Mouse (Mus musculus): ENCODE results near the gene Col23a1.

The Col23a1 gene

DNA sequence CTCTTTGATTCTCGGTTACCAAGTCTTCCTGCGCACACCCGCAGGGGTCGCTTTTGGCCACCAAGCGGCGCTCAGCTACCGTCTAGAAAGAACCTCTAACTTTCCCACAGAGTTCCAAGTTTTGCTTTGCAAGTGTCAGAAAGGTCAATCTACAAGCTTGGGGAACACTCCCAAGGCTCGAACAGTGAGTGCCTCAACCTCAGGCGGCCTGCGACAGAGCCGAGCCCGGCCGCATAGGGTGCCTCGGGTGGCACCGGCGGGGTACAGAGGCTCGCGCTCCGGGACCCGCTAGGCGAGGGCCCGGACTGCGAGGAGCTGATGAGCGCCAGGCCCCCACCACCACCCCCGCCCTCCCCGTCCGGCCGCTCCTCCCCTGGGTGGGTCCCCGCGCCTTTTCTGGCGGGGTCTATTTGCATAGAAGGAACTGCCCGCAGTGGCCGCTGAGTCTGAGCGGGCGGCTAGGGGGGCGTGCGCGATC is at the start of gene Col23a1:
Col23a1 (plus strand) TSS at position 357 of the 478 bp plus-strand sequence.
- peak; percentile 47 for DNase-seq

DNA sequence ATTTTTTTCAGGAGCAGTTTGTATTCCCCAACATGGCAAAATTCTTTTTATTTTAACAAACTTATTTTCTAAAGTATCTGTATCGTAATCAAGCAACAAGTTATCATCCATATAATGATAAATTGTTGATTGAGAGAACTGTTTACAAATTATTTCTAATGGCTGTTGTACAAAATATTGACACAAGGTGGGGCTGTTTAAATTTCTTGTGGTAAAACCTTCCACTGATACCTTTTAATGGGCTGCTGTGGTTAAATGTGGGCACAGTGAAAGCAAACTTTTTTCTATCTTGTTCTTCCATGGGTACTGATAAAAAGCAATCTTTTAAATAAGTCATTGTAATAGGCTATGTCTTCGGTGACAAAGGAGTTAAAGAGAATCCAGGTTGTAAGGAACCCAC is 46.8 kb upstream of the Col23a1 start:
- DNase-seq = no peak

DNA sequence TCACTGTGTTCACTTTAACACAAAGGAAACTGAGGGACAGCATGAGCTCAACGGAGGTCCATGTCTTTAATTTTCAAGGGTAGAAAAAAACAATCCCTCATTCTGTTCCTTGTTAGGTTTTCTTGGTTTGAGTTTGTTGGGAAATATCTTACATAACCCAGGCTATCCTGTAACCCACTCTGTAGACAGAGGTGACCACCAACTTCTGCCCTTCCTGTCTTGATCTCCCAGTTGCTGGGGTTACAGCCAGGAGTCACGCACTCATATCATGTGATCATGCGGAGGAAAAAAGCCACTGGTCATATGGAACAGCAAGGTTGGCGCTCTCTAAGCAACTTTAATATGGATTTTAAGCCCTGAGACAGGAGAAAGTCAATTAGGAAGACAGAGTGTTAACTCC is 32.7 kb upstream of the Col23a1 start:
- no peak for DNase-seq

DNA sequence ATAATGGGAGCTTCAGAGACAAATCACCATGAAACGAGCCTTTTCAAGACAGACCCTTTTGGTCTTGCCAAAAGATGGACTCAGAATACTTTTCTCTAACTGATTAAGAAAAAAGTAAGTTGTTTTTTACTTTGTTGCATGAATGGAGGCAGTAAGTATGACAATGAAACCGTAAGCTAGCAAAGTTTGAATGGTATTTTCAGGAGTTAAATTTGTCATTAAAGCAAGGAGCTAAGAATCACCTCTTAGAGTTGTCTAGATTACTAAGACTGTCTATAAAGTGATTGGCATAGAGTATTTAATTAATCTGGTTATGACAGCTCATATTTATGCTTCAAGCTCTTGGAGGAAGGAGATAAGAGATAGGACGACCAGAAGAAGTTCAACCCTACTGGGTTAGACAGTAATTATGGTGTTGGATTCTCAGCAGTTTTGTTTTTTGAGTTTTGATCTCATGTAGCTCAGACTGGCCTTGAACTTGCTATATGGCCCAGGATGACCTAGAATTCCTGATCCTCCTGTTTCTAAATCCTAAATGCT is 28.0 kb upstream of the Col23a1 start, which contains the start of gene Clk4:
Clk4 (plus strand) TSS at position 51 of the 540 bp plus-strand sequence.
- DNase-seq = no peak

DNA sequence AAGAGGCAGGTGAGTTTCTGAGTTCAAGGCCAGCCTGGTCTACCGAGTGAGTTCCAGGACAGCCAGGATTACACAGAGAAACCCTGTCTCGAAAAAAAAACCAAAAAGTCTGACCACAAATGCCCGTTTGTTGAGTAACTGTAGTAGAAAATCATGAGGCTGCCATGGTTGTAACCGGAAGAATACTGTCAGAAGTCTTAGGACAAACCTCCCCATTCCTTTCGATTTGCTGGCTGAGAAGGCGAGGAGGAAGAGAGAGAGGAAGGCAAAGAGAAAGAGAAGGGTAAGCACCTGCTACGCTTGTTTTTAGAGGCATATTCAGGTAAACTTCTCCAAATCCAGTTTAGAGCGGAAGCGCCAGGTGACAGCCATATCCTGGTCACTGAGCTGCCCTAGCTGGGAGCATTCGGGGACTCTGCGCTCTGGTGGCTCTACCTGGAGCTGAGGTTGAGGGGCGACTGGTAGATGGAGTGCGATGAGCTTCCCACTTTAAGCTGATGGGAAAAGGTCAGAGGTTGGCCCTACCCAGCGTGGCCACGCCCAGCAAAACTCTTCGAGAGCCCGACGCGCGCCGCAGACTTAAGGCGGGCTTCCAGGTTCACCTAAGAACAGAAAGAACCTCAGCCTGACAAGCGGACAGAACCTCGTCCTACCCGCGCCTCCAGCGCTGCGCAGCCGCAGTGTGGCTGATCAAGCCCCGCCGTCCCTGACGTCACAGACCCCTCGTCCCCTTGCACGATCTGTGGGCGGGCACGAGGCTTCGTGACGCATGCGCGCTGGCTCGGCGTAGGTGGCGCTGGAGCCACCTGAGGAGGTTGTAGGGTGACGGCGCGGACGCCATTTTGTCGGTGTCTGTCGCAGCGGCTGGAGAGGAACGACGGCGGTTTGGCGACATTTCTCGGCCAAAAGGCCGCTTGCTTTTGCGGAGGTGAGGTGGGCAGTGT is 27.1 kb upstream of the Col23a1 start, which contains the start of gene BC049762:
BC049762 (minus strand) TSS at position 705 of the 944 bp plus-strand sequence.
- DNase-seq = peak; percentile 98

DNA sequence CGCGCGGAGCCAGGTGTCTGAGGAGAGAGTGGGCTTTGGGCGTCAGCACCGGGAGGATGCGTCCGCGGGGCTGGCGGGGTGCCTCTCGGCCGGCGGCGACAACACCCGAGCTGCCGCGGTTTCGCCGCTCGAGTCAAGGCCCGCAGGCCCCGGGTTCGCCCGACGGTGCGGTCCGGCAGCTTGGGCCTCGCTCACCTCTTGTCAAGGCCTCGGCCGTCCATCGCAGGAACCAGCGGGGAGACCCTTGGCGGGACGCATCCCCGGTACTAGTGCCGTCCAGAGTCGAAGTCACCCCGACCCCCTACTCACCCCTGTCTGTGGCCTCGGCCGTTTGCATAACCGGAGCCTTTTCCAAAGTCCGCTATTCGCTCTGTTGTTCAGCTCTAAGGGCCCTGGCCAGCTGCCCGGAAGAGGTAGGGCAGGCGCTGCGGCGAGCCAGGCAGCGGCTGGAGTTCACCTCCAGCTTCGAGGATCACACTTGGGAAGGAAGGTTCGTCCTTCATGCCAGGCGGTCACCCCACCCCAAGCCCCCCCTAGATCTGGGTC is 26.4 kb upstream of the Col23a1 start:
- peak; percentile 56 for DNase-seq

DNA sequence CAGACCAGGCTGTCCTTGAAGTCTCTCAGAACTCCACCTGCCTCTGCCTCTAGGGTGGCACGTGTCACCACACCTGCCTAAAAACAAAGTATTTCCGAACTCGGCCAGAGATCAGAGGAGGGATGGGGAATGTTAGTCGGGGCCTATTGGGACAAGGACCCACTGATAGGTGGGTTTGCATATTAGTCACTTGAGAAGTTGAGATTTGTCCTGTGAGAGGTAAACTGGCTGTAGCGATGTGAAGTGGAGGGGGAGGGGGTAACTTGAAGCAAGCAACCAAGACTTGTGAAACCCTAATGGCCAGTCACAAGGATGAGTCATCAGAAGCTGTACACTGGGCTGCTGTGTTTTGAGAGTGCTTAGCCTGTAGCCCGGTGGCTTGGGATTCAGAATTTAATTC is 25.4 kb upstream of the Col23a1 start:
- DNase-seq = peak; percentile 31

DNA sequence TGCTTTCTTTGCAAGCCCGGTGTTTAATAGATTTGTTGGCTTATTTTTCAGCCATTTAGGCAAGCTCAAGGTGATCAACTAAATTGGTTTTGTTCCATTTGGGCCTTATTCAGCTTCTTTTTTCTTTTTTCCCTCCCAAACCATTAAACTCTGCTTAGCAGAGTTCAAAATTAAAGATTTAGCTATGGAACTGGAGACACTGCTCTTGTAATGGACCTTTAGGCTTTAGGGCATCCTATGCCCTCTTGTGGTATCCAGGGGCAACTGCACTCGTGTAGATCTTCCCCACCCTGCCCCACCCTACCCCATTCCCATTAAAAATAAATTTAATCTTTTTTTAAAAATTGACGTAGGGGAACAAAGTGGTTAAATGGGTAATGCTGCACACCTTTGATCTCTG is 24.4 kb upstream of the Col23a1 start:
- no peak for DNase-seq

DNA sequence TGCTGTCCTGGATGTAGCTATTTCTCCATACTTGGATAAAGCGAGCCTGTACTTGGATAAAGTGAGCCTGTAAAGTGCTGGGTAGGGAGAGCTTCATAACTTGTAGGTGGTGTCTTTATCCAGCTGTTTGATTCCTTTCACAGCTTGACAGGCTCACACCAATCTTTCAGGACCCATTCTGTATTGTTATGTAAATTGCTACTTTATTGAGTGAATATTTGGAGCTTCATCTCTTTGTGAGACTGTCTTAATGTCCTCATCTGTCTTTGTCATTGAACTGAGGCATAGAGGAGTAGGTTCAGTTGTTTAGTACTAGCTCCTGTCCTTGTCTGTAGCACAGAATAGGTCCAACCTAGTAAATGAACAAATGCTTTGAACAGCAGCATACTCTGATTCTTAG is 15.3 kb upstream of the Col23a1 start:
- no peak for DNase-seq

DNA sequence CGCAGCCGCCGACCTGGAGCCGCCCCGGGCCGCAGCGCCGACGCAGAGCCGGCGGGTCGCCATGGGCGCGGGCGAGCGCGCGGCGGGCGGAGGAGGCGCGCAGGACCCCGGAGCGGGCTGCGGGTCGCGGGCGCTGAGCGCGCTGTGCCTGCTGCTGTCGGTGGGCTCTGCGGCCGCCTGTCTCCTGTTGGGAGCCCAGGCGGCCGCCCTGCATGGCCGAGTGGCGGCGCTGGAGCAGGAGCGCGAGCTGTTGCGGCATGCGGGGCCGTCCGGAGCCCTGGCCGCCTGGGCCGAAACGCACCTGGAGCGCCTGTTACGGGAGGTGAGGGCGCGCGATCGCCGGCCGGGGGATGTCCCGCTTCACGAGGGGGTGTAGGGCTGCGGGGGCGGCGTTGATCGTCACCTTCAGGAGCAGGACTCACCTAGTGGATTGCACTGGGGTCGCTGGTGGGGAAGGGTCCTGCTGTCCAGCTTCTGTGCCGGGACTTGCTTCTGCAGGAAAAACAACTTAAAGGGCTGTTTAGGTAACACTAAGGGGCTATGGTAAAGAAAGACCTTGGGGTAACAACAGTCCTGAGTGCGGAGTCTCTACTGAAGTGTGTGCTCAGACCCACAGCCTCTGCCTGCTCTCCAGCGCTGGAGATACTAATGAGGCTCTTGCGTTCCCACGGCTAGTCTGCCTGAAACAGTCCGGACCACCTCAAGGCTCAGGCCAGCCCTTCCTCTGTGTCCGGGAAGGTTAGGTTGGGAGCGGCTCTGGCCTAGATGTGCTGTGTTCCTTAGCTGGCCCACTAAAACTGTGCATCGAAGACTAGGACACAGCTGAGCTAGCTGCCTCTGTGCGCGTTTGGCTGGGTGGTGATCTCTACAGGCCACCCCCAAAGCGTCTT is 591 bp downstream of the Col23a1 start:
- DNase-seq = no peak

DNA sequence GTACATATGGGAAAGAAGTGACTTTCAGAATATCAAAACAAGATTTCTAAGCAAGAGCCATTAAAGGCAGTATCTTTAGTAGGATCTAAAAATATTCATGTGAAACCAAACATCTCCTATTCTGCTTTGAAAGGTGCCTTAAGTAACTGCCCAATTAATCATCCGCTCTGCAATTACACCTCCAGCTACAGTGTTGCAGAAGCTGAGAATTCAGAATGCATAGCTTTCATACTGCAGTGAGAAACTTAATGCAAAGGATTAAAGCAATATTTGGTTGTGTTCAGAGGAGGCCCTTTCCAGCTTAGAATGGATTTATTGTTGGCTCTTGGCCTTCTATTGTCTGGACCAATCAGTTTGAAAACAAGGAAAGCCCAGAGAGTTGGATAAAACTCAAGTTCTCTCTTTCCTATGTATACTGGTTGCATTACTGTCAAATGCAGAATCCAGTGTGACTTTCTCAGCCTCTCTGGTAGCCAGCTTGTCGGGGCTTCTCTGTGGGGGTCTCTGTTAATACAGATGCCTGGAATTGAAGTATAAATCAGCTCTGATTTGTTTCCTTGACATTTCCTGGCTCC is 4.3 kb downstream of the Col23a1 start:
- no peak for DNase-seq

DNA sequence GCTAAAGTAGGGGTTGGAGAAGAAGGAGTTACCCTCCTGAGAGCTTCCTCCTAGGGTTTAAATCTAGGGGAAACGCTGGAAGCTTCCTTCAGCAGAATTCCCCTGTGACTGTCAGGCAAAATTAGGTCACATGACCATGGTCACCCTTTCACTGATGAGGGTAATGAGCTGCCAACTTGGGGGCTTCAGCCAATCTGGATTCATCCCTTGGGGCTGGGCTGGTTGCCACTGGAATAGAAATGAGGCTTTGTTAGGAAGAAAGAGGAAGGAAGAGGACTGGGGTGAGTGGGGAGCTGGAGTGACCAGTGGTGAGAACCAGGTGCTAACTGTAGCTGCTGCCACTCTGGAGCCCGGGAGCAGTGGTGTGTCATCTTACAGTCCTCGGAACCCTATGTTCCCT is 6.0 kb downstream of the Col23a1 start:
- no peak for DNase-seq

DNA sequence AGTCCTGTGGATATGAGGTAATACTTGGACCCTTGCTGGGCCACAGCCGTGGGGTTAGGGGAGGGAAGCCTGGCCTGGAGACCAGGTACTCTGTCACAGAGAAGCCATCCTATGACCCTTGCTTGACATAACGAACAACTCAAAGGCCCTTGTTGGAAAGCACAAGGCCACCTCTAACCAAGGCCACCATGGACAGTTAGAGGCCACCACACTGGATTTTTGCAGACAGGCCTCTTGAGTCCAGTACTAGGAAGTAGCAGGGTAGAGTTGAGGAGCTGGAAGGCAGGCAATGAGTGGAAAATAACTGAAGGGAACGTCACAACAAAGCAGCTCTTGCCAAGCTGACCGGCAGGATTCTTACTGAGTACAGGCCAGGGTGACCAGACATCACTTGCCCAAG is 9.0 kb downstream of the Col23a1 start:
- no peak for DNase-seq

DNA sequence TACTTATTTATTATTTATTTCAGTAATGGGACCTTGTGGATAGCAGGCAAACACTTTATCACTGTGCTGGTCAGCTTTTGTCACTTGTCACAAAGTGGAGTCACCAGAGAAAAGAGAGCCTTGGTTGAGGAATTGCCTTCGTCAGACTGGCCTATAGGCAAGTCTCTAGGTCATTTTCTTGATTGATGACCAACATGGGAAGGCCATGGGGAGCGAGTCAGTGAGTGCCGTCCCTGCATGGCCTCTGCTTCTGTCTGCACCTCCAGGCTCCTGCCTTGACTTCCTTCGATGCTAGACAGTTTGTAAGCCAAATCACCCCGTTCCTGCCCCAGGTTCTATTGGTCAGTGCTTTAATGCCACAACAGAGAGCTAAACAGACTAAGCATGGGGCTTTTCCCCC is 12.7 kb downstream of the Col23a1 start:
- no peak for DNase-seq

DNA sequence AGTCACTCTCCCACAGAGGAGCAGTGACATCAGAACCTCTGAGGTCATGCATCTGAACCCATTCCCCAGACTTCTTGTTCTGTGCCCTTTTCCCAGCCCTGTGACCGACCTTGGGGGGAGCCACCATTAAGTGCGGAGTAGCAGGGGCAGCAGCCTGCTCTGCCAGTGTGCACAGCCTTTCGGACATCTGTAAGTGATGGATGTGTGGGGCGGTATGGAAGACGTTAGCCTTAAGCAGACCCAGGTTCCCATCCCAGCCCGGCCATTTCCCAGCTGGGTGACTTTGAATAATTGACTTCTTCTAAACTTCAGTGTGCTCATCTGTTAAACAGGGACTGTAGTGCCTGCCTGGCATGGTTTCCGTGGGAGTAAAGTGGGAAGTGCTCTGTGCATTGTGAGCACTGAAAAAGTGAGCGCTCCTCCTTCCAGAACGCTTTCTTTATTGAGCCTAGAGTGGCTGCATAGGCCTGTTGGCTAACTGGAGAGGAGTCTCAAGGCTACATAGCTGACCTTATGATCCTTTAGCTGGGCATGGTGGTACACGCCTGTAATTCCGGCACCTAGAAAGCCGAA is 14.3 kb downstream of the Col23a1 start:
- no peak for DNase-seq

DNA sequence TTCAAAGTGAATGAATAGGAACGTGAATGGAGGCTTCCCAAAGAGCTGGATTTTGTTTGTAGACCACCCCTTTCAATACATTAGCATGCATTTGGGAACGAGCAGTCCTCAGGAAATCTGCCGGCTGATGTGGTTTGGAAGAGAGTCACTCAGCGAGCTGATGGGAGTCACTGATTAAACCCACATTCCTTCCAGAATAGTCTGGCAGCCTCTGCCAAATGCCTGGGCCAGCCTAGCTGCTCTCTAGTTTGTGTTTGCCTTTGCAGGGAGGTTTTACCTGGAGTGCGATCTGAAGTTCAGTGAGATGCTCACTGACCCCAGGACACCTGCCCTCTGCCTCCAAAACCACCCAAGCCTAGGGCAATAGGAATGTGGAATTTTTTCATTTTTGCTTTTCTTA is 18.6 kb downstream of the Col23a1 start:
- no peak for DNase-seq

DNA sequence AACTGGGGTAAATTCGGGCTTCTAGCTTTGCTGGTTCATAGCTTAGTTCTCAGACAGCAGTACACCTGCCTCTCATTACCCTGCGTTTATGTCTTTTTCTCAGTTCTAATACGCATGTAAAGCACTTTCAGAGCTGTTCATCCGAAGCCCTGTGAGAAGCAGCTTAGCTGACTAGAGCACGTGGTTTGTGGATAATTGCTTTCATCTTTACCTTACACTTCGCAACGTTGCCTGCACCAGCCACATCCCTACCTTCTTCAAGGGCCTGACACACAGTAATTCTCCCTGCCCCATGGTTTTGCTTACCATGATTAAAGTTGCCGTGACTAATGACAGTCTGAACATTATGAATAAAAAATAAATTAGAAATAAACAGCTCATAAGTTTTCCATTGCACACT is 22.1 kb downstream of the Col23a1 start:
- DNase-seq = no peak

DNA sequence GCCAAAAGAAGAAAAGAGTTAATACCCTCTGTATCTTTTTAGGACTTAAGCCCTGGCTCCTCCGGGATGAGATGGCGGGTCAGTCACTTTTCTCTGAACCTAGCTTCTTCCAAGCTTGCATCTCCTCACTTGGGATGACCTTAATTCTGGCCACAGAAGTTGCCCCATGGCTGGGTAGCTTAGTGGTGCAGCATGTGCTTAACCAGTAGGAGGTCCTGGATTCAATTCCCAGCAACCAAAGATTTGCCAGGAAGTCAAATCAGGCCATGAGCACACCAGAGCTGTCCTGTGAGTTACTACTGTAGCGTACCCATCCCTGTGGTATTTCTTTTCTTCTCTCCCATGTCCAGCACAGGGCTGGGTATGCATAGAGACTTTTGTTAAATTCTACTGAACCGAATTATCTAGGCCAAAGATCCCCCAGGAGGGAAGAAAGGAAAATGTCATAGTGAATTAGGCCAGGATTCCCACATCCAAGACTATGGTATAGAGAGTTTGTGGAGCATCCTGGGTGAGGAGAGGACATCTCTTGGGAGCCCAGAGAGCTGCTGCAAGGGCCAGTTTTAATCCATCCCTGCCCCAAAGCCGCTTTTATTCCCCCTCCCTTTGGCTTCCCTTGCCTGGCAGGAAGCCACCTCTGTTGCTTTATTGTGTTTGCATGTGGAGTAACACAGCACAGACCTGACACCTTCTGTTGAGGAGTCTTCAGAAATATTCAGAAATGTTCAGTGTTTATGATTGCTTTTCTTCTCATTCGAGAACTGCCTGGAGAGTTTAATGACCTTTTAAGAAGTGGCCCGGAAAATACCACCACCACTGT is 26.5 kb downstream of the Col23a1 start:
- no peak for DNase-seq

DNA sequence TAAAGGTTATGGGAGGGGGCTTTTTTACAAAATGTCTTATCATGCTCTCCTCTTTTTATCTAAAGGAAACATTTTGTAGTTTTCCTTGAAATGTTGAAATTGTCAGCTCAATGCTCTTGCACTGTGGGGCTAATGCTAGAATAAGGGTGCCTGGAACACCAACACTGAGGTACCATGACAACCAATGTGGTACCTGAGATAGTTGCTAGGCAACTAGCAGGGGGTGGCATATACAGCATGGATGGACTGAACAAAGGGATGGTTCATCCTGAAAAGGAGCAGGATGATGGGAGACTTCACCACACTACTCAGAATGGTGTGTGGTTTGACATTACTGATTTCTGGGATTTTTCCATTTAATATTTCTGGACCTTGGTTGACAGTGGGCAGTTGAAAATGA is 30.9 kb downstream of the Col23a1 start:
- DNase-seq = no peak

DNA sequence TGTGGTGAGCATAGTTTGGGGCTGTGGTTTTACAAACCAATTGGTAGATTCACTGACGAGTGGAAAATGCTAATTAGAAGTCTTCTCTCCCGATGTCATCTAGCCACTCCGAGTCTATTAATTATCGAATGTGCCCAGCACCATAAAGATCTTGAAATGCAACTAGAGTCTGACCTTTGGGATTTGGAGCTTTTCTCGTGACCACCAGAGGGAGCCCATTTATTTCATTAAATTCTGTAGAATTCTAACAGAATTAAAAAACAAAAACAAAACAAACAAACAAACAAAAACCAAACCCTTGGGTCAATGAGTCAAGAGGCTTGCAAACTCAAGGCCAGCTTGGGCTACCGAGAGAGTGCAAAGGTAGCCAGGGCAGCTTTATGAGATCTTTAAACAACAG is 37.2 kb downstream of the Col23a1 start:
- DNase-seq = no peak

DNA sequence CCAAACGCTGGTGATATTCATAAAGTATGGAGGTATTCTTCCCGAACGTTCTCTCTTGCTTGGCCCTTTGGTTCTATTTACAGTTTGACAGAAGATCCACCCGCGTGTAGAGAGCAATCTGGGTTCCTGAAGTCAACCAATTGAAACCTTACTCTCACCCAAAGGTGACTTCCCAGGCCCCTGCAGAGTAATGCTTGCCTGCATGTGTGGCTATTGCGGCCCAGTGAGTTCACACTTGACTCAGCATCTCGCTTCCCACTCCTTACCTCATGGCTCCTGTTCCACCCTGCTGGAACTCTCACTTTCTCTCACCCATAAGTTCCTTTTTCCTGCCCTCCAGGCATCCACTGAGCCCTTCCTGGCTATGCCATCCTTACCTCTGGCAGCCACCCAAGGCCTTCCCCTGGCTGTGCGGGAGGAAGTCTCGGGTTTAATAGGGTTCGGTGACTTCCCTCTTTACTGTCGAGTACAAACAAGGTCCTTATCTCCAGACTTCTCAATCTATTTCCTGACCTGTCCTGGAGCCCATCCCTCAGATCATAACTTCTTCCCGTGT is 38.7 kb downstream of the Col23a1 start:
- DNase-seq = peak; percentile 45

Measured in layer of hippocampus, adult 9-11 months (tissue).